Mouse (Mus musculus) intestine, postnatal 0 days (tissue): ENCODE data around the gene Veph1. TPM values are rescaled to one million over a fixed set of nuclear protein-coding genes. Genes with fewer than 3 reads are reported as not detected.

ENCODE experiments used
- ATAC-seq: fragments of 200-750 bp; cut with Nextera tagmentation; 2 replicates; pipeline ENCODE4 v1.8.0; 2017; ENCODE audit warnings: mild to moderate bottlenecking, moderate TSS enrichment, moderate library complexity
- H3K27ac ChIP-seq: fragments of 300-500 bp; sonication (generic); 2 replicates; pipeline ENCODE4 v1.5.1; 2014; ENCODE audit warnings: mild to moderate bottlenecking, low read depth, low read length, moderate library complexity
- H3K27me3 ChIP-seq: fragments of 300-500 bp; sonication (generic); replicated peaks from 2 replicates; pipeline ENCODE4 v1.6.1; 2014; ENCODE audit warnings: low read length, mixed read lengths; ENCODE audit not compliant: control insufficient read depth, insufficient read depth
- H3K36me3 ChIP-seq: fragments of 300-500 bp; sonication (generic); 2 replicates; pipeline ENCODE4 v1.6.1; 2014; ENCODE audit warnings: mild to moderate bottlenecking, moderate library complexity; ENCODE audit not compliant: control insufficient read depth, insufficient read depth
- H3K4me1 ChIP-seq: fragments of 300-500 bp; sonication (generic); replicated peaks from 2 replicates; pipeline ENCODE4 v1.6.1; 2014; ENCODE audit warnings: antibody characterized with exemption, low read length, mixed read lengths; ENCODE audit not compliant: control insufficient read depth, insufficient read depth
- H3K4me2 ChIP-seq: fragments of 300-500 bp; sonication (generic); replicated peaks from 2 replicates; pipeline ENCODE4 v1.6.1; 2014; ENCODE audit warnings: low read depth, mild to moderate bottlenecking, moderate library complexity
- H3K4me3 ChIP-seq: fragments of 300-500 bp; sonication (generic); 2 replicates; pipeline ENCODE4 v1.5.1; 2014; ENCODE audit warnings: low read depth, low read length
- H3K9ac ChIP-seq: fragments of 300-500 bp; sonication (generic); 2 replicates; pipeline ENCODE4 v1.6.1; 2014; ENCODE audit warnings: mild to moderate bottlenecking, low read depth, low read length
- H3K9me3 ChIP-seq: fragments of 300-500 bp; sonication (generic); 2 replicates; pipeline ENCODE4 v1.6.1; 2016; ENCODE audit warnings: mixed run types; ENCODE audit not compliant: control insufficient read depth
- CTCF ChIP-seq: sonication (generic); IDR thresholded peaks from 2 replicates; pipeline ENCODE4 v1.5.1; 2016; ENCODE audit warnings: low read depth, mild to moderate bottlenecking, control low read depth, antibody characterized with exemption, moderate library complexity
- WGBS: fragments of 180-500 bp; shearing (Covaris S2); extraction: QIAGEN DNeasy Blood & Tissue Kit; methylation state at CpG from one replicate; pipeline ENCODE4 v1.1.7; 2014; 5-methylcytosine and 5-hydroxymethylcytosine counted together
- polyA plus RNA-seq: library from polyadenylated mRNA; unstranded; fragments of >200 nt; fragmentation: Nextera tagmentation; extraction: Ambion mirVana; gene quantifications from 2 replicates; pipeline ENCODE4 v1.2.1, GENCODE M21; 2015

The Veph1 gene
- polyA plus RNA-seq, 1 experiment from 2014 or later, result not detected

GRCm38 (mm10) chr3:66091746-66092145 is 204.9 kb downstream of the Veph1 start:
- Histone ChIP-seq H3K27me3 (no peaks in the 10 kb centered on the region), H3K27ac (no peak overlapping the region), H3K36me3 (no peaks in the 10 kb centered on the region), H3K4me3 (no peak overlapping the region), H3K4me2 (no peak overlapping the region), H3K9me3 (no peaks in the 10 kb centered on the region), H3K9ac (no peak overlapping the region), H3K4me1 (no peaks in the 10 kb centered on the region)
- 80% methylated on average over 2 of the region's 2 CpGs for WGBS
- no peak for ATAC-seq
- TF ChIP-seq CTCF, result no peak

- no peak for TF ChIP-seq CTCF
- Histone ChIP-seq H3K9ac (no peak overlapping the region), H3K4me2 (no peak overlapping the region), H3K9me3 (no peaks in the 10 kb centered on the region), H3K4me1 (no peaks in the 10 kb centered on the region), H3K36me3 (no peaks in the 10 kb centered on the region), H3K27ac (no peak overlapping the region), H3K4me3 (no peak overlapping the region), H3K27me3 (no peaks in the 10 kb centered on the region)
- ATAC-seq, result no peak
- WGBS, result 82% methylated on average over 7 of the region's 7 CpGs
These were observed 209.0 kb downstream of the Veph1 start for GRCm38 (mm10) chr3:66087608-66088007.

- Histone ChIP-seq H3K4me2 (no peak overlapping the region), H3K4me1 (no peaks in the 10 kb centered on the region), H3K27me3 (no peaks in the 10 kb centered on the region), H3K4me3 (no peak overlapping the region), H3K27ac (no peak overlapping the region), H3K9me3 (no peaks in the 10 kb centered on the region), H3K36me3 (no peaks in the 10 kb centered on the region), H3K9ac (no peak overlapping the region)
- no peak for TF ChIP-seq CTCF
- no peak for ATAC-seq
- 91% methylated on average over 3 of the region's 3 CpGs for WGBS
These were observed 212.8 kb downstream of the Veph1 start for GRCm38 (mm10) chr3:66083856-66084255.

- Histone ChIP-seq H3K9ac (no peak overlapping the region), H3K27ac (no peak overlapping the region), H3K4me2 (no peak overlapping the region), H3K27me3 (no peaks in the 10 kb centered on the region), H3K9me3 (no peaks in the 10 kb centered on the region), H3K36me3 (no peaks in the 10 kb centered on the region), H3K4me1 (no peaks in the 10 kb centered on the region), H3K4me3 (no peak overlapping the region)
- no peak for TF ChIP-seq CTCF
- no peak for ATAC-seq
- WGBS, result 70% methylated on average over 5 of the region's 5 CpGs
These were observed 213.2 kb downstream of the Veph1 start for GRCm38 (mm10) chr3:66083407-66083806.

GRCm38 (mm10) chr3:66082975-66083374 is 213.7 kb downstream of the Veph1 start:
- no peak for TF ChIP-seq CTCF
- H3K9ac ChIP-seq, result no peak overlapping the region
- H3K4me2 ChIP-seq, result no peak overlapping the region
- ATAC-seq, result no peak
- H3K27me3 ChIP-seq, result no peaks in the 10 kb centered on the region
- H3K9me3 ChIP-seq, result no peaks in the 10 kb centered on the region
- H3K4me3 ChIP-seq, result no peak overlapping the region
- no peaks in the 10 kb centered on the region for H3K36me3 ChIP-seq
- WGBS, result 77% methylated on average over 4 of the region's 4 CpGs
- H3K4me1 ChIP-seq, result no peaks in the 10 kb centered on the region
- H3K27ac ChIP-seq, result no peak overlapping the region

GRCm38 (mm10) chr3:66081363-66081736 is 215.3 kb downstream of the Veph1 start:
- Histone ChIP-seq H3K9ac (no peak overlapping the region), H3K4me3 (no peak overlapping the region), H3K4me1 (no peaks in the 10 kb centered on the region), H3K4me2 (no peak overlapping the region), H3K9me3 (no peaks in the 10 kb centered on the region), H3K36me3 (no peaks in the 10 kb centered on the region), H3K27ac (no peak overlapping the region), H3K27me3 (no peaks in the 10 kb centered on the region)
- 70% methylated on average over 3 of the region's 3 CpGs for WGBS
- ATAC-seq, result no peak
- no peak for TF ChIP-seq CTCF

GRCm38 (mm10) chr3:66080631-66081362 is 215.8 kb downstream of the Veph1 start:
- Histone ChIP-seq H3K4me2 (no peak overlapping the region), H3K4me3 (no peak overlapping the region), H3K9me3 (no peaks in the 10 kb centered on the region), H3K27ac (no peak overlapping the region), H3K36me3 (no peaks in the 10 kb centered on the region), H3K27me3 (no peaks in the 10 kb centered on the region), H3K4me1 (no peaks in the 10 kb centered on the region), H3K9ac (no peak overlapping the region)
- TF ChIP-seq CTCF, result no peak
- WGBS, result 58% methylated on average over 4 of the region's 4 CpGs
- no peak for ATAC-seq
